Mouse (Mus musculus): ENCODE measurements around the gene Clmp.

DNA sequence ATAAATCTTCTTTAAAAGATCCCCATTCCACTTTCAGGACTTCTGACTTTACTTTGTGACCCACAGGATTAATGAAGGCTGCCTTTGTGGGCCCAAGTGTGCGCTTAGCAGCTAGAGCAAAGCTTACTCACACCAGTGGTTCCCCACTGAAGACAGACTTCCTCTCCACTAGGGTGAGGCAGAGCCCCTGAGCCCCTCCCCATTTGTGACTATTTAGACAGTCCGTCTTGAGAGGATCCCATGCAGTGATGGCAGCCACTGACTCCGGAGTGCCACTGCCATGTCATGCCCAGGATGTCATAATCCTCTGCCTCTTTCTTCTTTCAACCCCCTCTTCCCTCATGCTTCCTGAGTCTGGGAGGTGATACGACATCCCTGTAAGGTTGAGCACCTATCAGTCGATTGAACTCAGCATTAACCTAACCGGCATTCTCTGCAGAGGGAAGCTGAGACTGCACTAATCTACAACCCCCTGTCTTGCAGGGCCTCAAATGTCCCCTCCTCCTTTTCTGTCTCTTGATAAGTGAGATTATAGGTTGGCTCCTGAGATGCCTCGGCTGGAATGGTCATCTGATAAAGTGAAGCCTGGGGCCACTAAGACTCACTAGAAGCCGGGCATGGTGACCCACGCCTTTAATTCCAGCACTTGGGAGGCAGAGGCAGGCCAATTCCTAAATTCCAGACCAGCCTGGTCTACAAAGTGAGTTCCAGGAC lies 112.6 kb downstream of the Clmp start:
- TF ChIP-seq MAFK (IDR thresholded peaks at IDR 0.05; ENCODE audit: insufficient read depth, low read depth, low read length) (no peak), ZNF384 (IDR thresholded peaks at IDR 0.05; ENCODE audit: low read depth, low read length) (no peak), HCFC1 (IDR thresholded peaks at IDR 0.05; ENCODE audit: borderline replicate concordance, insufficient read depth, low read length) (no peak)
